Mouse (Mus musculus) MEL (cell line): ENCODE measurements around the gene Stra6l. TPM values are rescaled to one million over a fixed set of nuclear protein-coding genes. Genes with fewer than 3 reads are reported as not detected.

Source experiments
- DNase-seq: peaks from one replicate; pipeline ENCODE4 v3.0.0; 2011; ENCODE audit warnings: low read depth, low spot score
- H3K27ac ChIP-seq: 2 replicates; pipeline ENCODE4 v1.5.1; 2012; ENCODE audit warnings: low read depth, mild to moderate bottlenecking, control low read depth, low read length, moderate library complexity; ENCODE audit not compliant: control insufficient read depth
- H3K27me3 ChIP-seq, 2 experiments: fragments of 150-350 bp in 1 of 2; sonication (generic) in 1 of 2; 2 replicates each; pipeline ENCODE4 v1.6.1; 2012; ENCODE audit warnings: low read length in 2 of 2, mild to moderate bottlenecking in 2 of 2, improper control_type of control experiment in 1 of 2, moderate library complexity in 1 of 2; ENCODE audit not compliant: insufficient read depth in 2 of 2, control insufficient read depth in 1 of 2
- H3K36me3 ChIP-seq, 2 experiments: 2 replicates each; pipeline ENCODE4 v1.6.1; 2012 to 2014; ENCODE audit warnings: low read length in 2 of 2, improper control_type of control experiment in 1 of 2, inconsistent platforms in 1 of 2, mild to moderate bottlenecking in 1 of 2; ENCODE audit not compliant: insufficient read depth in 2 of 2, control insufficient read depth in 1 of 2
- H3K4me1 ChIP-seq, 2 experiments: fragments of 150-350 bp in 1 of 2; sonication (generic) in 1 of 2; 2 replicates each; pipeline ENCODE4 v1.6.1; 2012; ENCODE audit warnings: low read length in 2 of 2, improper control_type of control experiment in 1 of 2, mild to moderate bottlenecking in 1 of 2; ENCODE audit not compliant: insufficient read depth in 2 of 2, control insufficient read depth in 1 of 2
- H3K4me3 ChIP-seq, 2 experiments: fragments of 150-350 bp in 1 of 2; sonication (generic) in 1 of 2; 2 replicates each; pipeline ENCODE4 v1.5.1; 2012; ENCODE audit warnings: low read depth in 2 of 2, low read length in 2 of 2, mild to moderate bottlenecking in 2 of 2, moderate library complexity in 2 of 2, control low read depth in 1 of 2, improper control_type of control experiment in 1 of 2; ENCODE audit not compliant: control insufficient read depth in 1 of 2, insufficient read depth in 1 of 2
- H3K79me2 ChIP-seq: 2 replicates; pipeline ENCODE4 v1.6.1; 2012; ENCODE audit warnings: mild to moderate bottlenecking, low read length, moderate library complexity; ENCODE audit not compliant: control insufficient read depth, poor library complexity, insufficient read depth
- H3K9ac ChIP-seq: 2 replicates; pipeline ENCODE4 v1.6.1; 2012; ENCODE audit warnings: low read depth, mild to moderate bottlenecking, control low read depth, low read length, moderate library complexity; ENCODE audit not compliant: control insufficient read depth, poor library complexity, severe bottlenecking
- H3K9me3 ChIP-seq: fragments of 150-350 bp; sonication (generic); replicated peaks from 2 replicates; pipeline ENCODE4 v1.6.1; 2012; ENCODE audit warnings: mild to moderate bottlenecking, low read length, improper control_type of control experiment, moderate library complexity; ENCODE audit not compliant: insufficient read depth
- CHD2 ChIP-seq: IDR thresholded peaks from 2 replicates; pipeline ENCODE4 v1.6.1; 2011; ENCODE audit warnings: low read length, improper control_type of control experiment
- CTCF ChIP-seq, 3 experiments: IDR thresholded peaks in 2 of 3; conservative IDR thresholded peaks in 1 of 3; 2 replicates each; pipeline ENCODE4 v1.5.1; 2011 to 2012; ENCODE audit warnings: low read length in 3 of 3, low read depth in 2 of 3, mild to moderate bottlenecking in 2 of 3, improper control_type of control experiment in 1 of 3, inconsistent platforms in 1 of 3, mixed read lengths in 1 of 3, moderate library complexity in 1 of 3; ENCODE audit not compliant: control insufficient read depth in 1 of 3, insufficient read depth in 1 of 3, poor library complexity in 1 of 3, severe bottlenecking in 1 of 3
- ELF1 ChIP-seq: IDR thresholded peaks from 2 replicates; pipeline ENCODE4 v1.6.1; 2014; ENCODE audit warnings: low read depth, mild to moderate bottlenecking, inconsistent platforms, low read length, improper control_type of control experiment, moderate library complexity
- EP300 ChIP-seq, 2 experiments: IDR thresholded peaks; 2 replicates each; pipeline ENCODE4 v1.6.1; 2011; ENCODE audit warnings: improper control_type of control experiment in 2 of 2, low read length in 2 of 2, low read depth in 1 of 2, mild to moderate bottlenecking in 1 of 2
- ETS1 ChIP-seq: IDR thresholded peaks from 2 replicates; pipeline ENCODE4 v1.6.1; 2012; ENCODE audit warnings: low read depth, mild to moderate bottlenecking, inconsistent platforms, low read length, improper control_type of control experiment, moderate library complexity
- HCFC1 ChIP-seq: IDR thresholded peaks from 2 replicates; pipeline ENCODE4 v1.6.1; 2012; ENCODE audit warnings: low read depth, mild to moderate bottlenecking, inconsistent platforms, low read length, improper control_type of control experiment, moderate library complexity
- JUND ChIP-seq: IDR thresholded peaks from 2 replicates; pipeline ENCODE4 v1.6.1; 2011; ENCODE audit warnings: low read depth, mild to moderate bottlenecking, improper control_type of control experiment, low read length
- MAFK ChIP-seq: IDR thresholded peaks from 2 replicates; pipeline ENCODE4 v1.6.1; 2011; ENCODE audit warnings: low read depth, mild to moderate bottlenecking, low read length, improper control_type of control experiment, borderline replicate concordance
- MAZ ChIP-seq: IDR thresholded peaks from 2 replicates; pipeline ENCODE4 v1.6.1; 2012; ENCODE audit warnings: low read depth, mild to moderate bottlenecking, inconsistent platforms, low read length, improper control_type of control experiment
- MEF2A ChIP-seq: IDR thresholded peaks from 2 replicates; pipeline ENCODE4 v1.6.1; 2014; ENCODE audit warnings: low read depth, mild to moderate bottlenecking, inconsistent platforms, low read length, improper control_type of control experiment; ENCODE audit not compliant: poor library complexity, insufficient replicate concordance, severe bottlenecking; ENCODE audit errors: extremely low read depth
- MXI1 ChIP-seq: IDR thresholded peaks from 2 replicates; pipeline ENCODE4 v1.6.1; 2011; ENCODE audit warnings: mild to moderate bottlenecking, low read depth, low read length, improper control_type of control experiment
- MYB ChIP-seq: IDR thresholded peaks from 2 replicates; pipeline ENCODE4 v1.6.1; 2011; ENCODE audit warnings: mild to moderate bottlenecking, low read depth, low read length, improper control_type of control experiment
- MYC ChIP-seq: IDR thresholded peaks from 2 replicates; pipeline ENCODE4 v1.6.1; 2011; ENCODE audit warnings: low read depth, mild to moderate bottlenecking, low read length, improper control_type of control experiment, moderate library complexity
- POLR2A ChIP-seq, 2 experiments: IDR thresholded peaks; 2 replicates each; pipeline ENCODE4 v1.6.1; 2011 to 2012; ENCODE audit warnings: low read length in 2 of 2, mild to moderate bottlenecking in 2 of 2, control low read depth in 1 of 2, improper control_type of control experiment in 1 of 2, low read depth in 1 of 2, moderate library complexity in 1 of 2; ENCODE audit not compliant: control insufficient read depth in 1 of 2, insufficient read depth in 1 of 2, poor library complexity in 1 of 2
- RAD21 ChIP-seq: IDR thresholded peaks from 2 replicates; pipeline ENCODE4 v1.6.1; 2011; ENCODE audit warnings: mild to moderate bottlenecking, low read depth, low read length, improper control_type of control experiment
- RCOR1 ChIP-seq: IDR thresholded peaks from 2 replicates; pipeline ENCODE4 v1.6.1; 2012; ENCODE audit warnings: low read depth, mild to moderate bottlenecking, inconsistent platforms, low read length, improper control_type of control experiment
- UBTF ChIP-seq: IDR thresholded peaks from 2 replicates; pipeline ENCODE4 v1.6.1; 2012; ENCODE audit warnings: low read depth, mild to moderate bottlenecking, inconsistent platforms, low read length, improper control_type of control experiment, moderate library complexity, borderline replicate concordance; ENCODE audit not compliant: insufficient read depth
- USF1 ChIP-seq: IDR thresholded peaks from 2 replicates; pipeline ENCODE4 v1.6.1; 2014; ENCODE audit warnings: low read depth, mild to moderate bottlenecking, inconsistent platforms, low read length, improper control_type of control experiment, moderate library complexity
- ZC3H11A ChIP-seq: IDR thresholded peaks from 2 replicates; pipeline ENCODE4 v1.6.1; 2012; ENCODE audit warnings: low read depth, mild to moderate bottlenecking, inconsistent platforms, low read length, improper control_type of control experiment
- ZKSCAN1 ChIP-seq: IDR thresholded peaks from 2 replicates; pipeline ENCODE4 v1.6.1; 2012; ENCODE audit warnings: low read depth, mild to moderate bottlenecking, inconsistent platforms, low read length, improper control_type of control experiment, moderate library complexity
- polyA plus RNA-seq, 2 experiments: library from polyadenylated mRNA; stranded (reverse) in 1 of 2; unstranded in 1 of 2; fragments of >175 nt in 1 of 2; fragments of >200 nt in 1 of 2; gene quantifications; 2 replicates each; pipeline versions ENCODE4 v1.2.1 to v1.2.4; 2012; ENCODE audit warnings: low replicate concordance in 2 of 2, low read depth in 1 of 2; ENCODE audit not compliant: insufficient read length in 2 of 2, insufficient read depth in 1 of 2, missing spikeins in 1 of 2
- total RNA-seq: library from RNA; depleted of rRNA; stranded (reverse); fragments of 300-350 nt; gene quantifications from 2 replicates; pipeline ENCODE4 v1.2.3, GENCODE M21; 2012

The Stra6l gene
- total and polyA plus RNA-seq, 3 experiments = not detected

DNA sequence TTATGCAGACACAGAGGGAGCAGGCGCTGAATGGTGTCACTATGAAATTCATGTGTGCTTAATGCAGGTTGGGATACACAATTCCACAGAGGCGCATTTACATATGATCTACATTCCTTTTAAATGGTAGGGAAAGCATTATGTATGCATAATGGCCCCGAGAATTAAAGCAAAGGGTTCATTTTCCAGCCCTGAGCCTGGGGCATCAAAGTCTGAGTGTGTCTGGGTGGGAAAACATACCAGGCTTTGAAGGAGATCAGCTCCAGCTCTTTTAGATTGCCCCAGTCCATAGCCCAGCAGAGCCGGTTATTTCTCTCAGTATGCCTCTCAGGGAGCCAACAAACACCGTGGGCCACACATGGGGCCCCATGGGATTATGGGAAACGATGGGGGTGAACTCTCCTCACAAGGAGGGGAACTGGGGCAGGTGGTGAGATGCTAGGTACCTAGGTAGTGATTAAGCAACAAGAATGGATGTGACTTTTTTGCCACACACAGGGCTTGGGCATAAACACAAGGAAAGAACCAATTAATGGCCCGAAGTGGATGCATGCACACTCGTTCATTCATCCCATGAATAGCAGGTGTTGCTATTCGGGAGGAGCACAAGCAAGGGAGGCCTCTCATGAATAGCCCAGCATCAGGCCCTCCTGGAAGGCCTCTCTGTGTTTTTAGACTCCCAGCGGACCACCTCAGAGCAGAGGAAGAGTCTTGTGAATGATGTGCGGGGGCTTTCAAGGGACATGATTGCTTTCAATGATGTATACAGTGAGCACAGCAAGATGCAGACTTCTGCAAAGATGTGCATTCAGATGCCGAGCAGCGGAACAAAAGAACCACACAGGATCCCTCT, 18.3 kb upstream of the Stra6l start:
- Histone ChIP-seq H3K4me3 (no peak overlapping the region), H3K27ac (no peak overlapping the region), H3K36me3 (no peaks in the 10 kb centered on the region), H3K9me3 (no peaks in the 10 kb centered on the region), H3K4me1 (no peaks in the 10 kb centered on the region), H3K27me3 (peaks cover 9 to 18% of the 10 kb centered on the region in 2 experiments), H3K79me2 (no peaks in the 10 kb centered on the region), H3K9ac (no peak overlapping the region)
- no peak for TF ChIP-seq MAZ
- no peak for TF ChIP-seq ZC3H11A
- TF ChIP-seq POLR2A (IDR thresholded peaks at IDR 0.05; ENCODE audit: control insufficient read depth in 1 of 2, insufficient read depth in 1 of 2, low read depth in 1 of 2, low read length in 2 of 2, poor library complexity in 1 of 2) = no peak
- no peak for TF ChIP-seq MYC
- TF ChIP-seq CHD2 = no peak
- TF ChIP-seq ZKSCAN1 = no peak
- TF ChIP-seq RCOR1 = no peak
- no peak for TF ChIP-seq USF1
- no peak for TF ChIP-seq MYB
- no peak for TF ChIP-seq HCFC1
- no peak for TF ChIP-seq RAD21
- no peak for TF ChIP-seq ETS1
- no peak for TF ChIP-seq UBTF
- no peak for TF ChIP-seq MAFK
- no peak for TF ChIP-seq JUND
- TF ChIP-seq EP300 (IDR thresholded peaks at IDR 0.05; ENCODE audit: low read depth in 1 of 2, low read length in 2 of 2) = no peak
- no peak for TF ChIP-seq MEF2A
- TF ChIP-seq CTCF (IDR thresholded peaks at IDR 0.05 in 2 of 3, conservative IDR thresholded peaks at IDR 0.05 in 1 of 3; ENCODE audit: control insufficient read depth in 1 of 3, insufficient read depth in 1 of 3, low read depth in 2 of 3, low read length in 3 of 3, poor library complexity in 1 of 3, severe bottlenecking in 1 of 3) = no peak
- no peak for TF ChIP-seq ELF1
- no peak for DNase-seq

GRCm38 (mm10) chr4:45831996-45832395, 16.5 kb upstream of the Stra6l start:
- no peak for DNase-seq
- Histone ChIP-seq H3K4me3 (no peak overlapping the region), H3K27ac (no peak overlapping the region), H3K9me3 (no peaks in the 10 kb centered on the region), H3K9ac (no peak overlapping the region), H3K79me2 (no peaks in the 10 kb centered on the region), H3K4me1 (no peaks in the 10 kb centered on the region), H3K36me3 (no peaks in the 10 kb centered on the region), H3K27me3 (peaks cover 9 to 18% of the 10 kb centered on the region in 2 experiments)
- TF ChIP-seq CTCF (IDR thresholded peaks at IDR 0.05 in 2 of 3, conservative IDR thresholded peaks at IDR 0.05 in 1 of 3; ENCODE audit: control insufficient read depth in 1 of 3, insufficient read depth in 1 of 3, low read depth in 2 of 3, low read length in 3 of 3, poor library complexity in 1 of 3, severe bottlenecking in 1 of 3) = no peak
- no peak for TF ChIP-seq MXI1
- TF ChIP-seq JUND = no peak
- no peak for TF ChIP-seq EP300 (IDR thresholded peaks at IDR 0.05; ENCODE audit: low read depth in 1 of 2, low read length in 2 of 2)
